Mouse (Mus musculus): ENCODE measurements around the gene Ccdc28a.

The Ccdc28a gene

DNA sequence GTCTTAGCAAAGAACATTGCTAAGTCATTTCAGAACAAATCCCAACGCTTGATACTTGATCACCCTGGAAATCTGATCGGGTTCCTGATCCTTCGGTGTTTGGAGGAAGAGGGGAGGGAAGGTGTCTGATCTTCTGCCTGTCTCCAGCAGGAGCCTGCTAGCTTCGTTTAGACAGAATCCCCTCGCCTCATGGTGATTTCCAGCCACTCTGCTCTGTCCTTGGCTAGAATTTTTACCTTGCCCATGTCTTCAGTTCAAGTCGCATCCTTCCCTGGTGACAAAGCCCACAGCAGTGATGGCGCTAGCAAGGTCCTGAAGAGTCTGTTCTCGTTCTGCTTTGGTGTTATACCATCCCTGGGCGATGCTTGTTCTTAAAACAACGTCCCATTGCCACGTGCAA lies 40.6 kb downstream of the Ccdc28a start:
- DNase-seq (ENCODE audit: low spot score in 2 of 2) = no peak

DNA sequence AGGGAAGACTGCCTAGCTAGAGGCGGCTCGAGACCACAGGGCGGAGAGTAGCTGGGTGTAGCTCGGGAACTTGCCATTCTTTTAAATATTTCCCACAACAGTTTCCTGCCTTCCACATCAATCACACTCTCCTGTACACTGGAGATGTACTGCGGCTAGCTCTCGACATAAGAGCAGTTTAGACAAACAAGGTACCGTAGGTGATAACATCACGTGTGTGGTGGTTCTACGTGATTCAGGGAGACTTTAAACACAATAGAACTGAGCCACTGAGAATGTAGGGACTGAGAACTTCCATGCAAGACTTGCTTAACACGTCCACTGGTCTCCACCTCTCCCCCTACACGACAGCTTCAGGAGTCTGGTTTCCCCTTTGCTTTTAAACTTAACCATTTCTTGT lies 41.6 kb downstream of the Ccdc28a start:
- no peak for DNase-seq (ENCODE audit: low spot score in 2 of 2)

DNA sequence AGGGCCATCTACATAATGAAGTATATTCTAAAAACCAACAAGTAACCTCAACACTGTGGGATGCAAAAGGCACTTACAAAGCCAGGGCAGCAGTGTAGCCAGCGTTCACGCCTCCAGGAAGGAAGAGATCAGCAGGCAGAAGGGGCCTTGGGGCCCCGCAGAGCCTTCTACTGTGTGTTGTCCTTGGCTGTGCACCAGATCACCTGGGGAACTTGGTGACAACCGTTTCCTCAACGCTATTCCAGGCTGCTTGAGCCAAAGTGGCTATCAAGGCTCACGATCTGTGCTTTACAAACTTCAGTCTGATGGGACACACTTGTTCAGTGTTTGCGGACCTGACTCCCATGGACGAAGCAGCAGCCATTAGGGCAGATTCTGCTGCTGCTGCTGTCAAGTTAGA lies 43.1 kb downstream of the Ccdc28a start:
- no peak for DNase-seq (ENCODE audit: low spot score in 2 of 2)

DNA sequence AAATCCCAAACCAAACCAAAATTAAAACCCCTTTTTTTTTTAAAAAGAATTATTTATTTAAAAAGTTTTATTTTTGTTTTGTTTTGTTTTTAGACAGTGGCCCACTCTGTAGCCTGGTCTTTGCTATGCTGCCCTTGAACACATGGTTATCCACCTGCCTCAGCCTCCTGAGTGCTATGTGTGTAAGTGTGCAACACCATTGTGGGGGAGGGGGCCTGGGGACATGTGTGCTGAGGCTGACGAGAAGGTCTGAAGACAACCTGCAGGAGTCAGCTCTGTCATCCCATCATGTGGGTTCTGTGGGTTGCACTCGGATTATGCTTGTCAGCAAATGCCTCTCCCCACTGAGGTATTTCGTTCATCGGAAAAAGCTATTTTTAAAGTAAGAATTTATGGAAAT lies 45.3 kb downstream of the Ccdc28a start:
- DNase-seq (ENCODE audit: low spot score in 2 of 2) = no peak

DNA sequence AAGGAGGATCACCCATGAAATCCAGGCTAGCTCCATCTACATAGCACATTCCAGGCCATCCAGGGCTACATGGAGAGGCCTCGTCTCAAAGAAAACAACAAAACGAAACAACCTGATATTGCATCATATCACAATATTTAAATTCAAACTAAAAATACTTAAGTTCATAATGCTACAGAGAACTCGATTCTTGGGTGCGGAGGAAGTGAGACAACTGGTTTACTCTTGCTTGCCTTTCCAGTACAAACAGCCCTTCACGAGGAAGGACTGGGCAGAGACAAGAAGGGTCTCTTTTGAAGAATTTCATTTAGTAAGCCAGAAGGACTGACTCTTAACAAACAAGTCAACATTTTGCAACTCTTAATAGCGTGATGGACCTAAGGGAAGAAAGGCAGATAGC lies 46.2 kb downstream of the Ccdc28a start:
- no peak for DNase-seq (ENCODE audit: low spot score in 2 of 2)

DNA sequence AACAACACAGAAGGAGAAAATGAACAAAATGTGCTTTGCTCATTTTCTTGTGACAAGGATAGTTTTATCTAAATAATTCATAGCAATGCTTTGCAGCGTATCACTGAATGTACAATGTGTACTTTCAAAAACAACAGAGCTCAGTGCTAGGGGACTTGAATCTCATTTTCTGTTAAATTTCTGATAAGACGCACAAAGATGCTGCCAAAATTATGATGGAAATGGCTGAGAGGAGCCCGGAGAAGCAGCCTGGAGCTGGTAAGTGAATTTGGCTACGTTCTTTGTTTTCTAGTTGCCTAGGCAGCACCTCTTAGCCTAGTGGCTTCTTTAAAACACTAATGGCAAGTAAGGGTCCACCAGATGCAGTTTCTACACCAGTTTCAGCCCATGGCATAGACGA lies 52.6 kb downstream of the Ccdc28a start:
- no peak for DNase-seq (ENCODE audit: low spot score in 2 of 2)

DNA sequence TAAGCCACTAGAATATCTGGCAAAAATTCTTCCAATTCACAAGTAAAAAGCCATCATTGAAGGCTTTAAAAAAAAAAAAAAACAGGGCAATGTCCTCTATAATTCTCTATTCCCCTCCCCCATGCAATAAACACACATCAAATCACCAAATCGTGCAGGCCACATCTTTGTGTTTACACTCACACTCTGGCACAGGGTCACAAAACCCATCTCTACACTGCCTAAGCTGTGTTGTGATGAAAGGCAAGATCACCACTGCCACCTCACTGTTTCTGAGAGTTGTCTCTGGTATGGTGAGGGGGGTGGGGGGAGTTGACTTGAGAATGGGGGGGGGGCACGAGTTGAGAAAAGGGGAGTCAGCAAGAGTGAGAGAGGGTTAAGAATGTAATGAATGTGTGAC lies 57.5 kb downstream of the Ccdc28a start:
- DNase-seq (ENCODE audit: low spot score in 2 of 2) = no peak

DNA sequence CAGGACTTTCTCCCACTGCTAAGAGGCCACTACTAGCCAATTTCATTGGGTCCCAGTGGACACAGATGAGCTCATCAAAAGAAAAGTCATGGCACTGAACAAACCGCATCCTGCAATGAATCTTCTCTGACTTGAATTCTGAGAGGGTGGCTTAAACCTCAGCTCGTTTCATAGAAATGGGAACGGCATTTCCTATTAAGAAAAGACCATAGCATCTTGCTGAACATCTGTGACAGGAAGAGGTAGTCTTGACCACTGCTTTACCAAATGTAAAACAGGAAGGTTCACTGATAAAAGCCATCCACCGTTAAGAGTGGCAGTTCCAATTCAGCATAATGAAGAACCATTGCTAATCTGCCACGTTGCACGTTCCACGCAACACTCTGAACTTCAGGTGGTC lies 58.1 kb downstream of the Ccdc28a start:
- no peak for DNase-seq (ENCODE audit: low spot score in 2 of 2)

DNA sequence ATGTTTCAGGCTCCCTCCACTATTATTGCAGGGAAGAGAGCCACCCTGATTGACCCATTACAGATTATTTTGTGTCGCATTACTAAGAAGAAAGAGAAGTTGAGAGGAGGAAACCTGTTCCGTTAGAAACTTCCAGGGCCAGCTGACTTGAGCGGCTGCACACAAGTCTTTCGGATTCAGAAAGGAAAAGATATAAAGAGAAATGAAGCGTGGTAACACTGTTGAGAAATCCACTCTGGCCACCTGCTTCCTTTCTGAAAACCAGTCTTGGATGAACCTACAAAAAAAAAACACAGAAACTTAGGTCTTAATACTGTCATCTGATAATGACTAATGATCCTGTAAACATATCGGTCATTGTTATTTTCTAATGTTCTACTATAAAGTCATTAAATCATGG lies 59.7 kb downstream of the Ccdc28a start:
- no peak for DNase-seq (ENCODE audit: low spot score in 2 of 2)
